Mouse (Mus musculus): ENCODE measurements around the gene Gm8165. TPM values are rescaled to one million over a fixed set of nuclear protein-coding genes. Genes with fewer than 3 reads are reported as not detected.
"Not testable (repeated sequence)": the region's sequence is repeated elsewhere in the genome, so short reads cannot be mapped to it uniquely, and the experiment has no call there.

Gm8165 gene
- not detected in 2 replicates for polyA plus RNA-seq (2015; fragmentation: Nextera tagmentation; extraction: Ambion mirVana)

GRCm38 (mm10) chr14:43677099-43677498 is at the start of gene Gm8165:
Gene Gm8165, minus strand, starts transcription at chr14:43677199.
- not testable (repeated sequence) for H3K4me2 ChIP-seq (ENCODE audit: low read depth, low read length); H3K4me3 ChIP-seq (ENCODE audit: low read length); ATAC-seq (replicated peaks; ENCODE audit: extremely low read depth, insufficient read depth, low FRiP score); H3K36me3 ChIP-seq (ENCODE audit: control insufficient read depth, insufficient read depth); H3K4me1 ChIP-seq (ENCODE audit: control insufficient read depth, insufficient read depth, low read length); H3K9ac ChIP-seq (ENCODE audit: low read length); H3K9me3 ChIP-seq (replicated peaks; ENCODE audit: control insufficient read depth, low read length); H3K27me3 ChIP-seq (ENCODE audit: control insufficient read depth, insufficient read depth, low read length); H3K27ac ChIP-seq (ENCODE audit: low read length)
- no CpG with 5 or more reads among the region's 2 CpGs for WGBS

GRCm38 (mm10) chr14:43697621-43698020 is 20.6 kb upstream of the Gm8165 start, which contains the start of gene Gm7324:
Gene Gm7324, plus strand, starts transcription at chr14:43697828.
- H3K4me3 ChIP-seq (ENCODE audit: low read length); H3K27me3 ChIP-seq (ENCODE audit: control insufficient read depth, insufficient read depth, low read length); H3K9me3 ChIP-seq (replicated peaks; ENCODE audit: control insufficient read depth, low read length); H3K4me2 ChIP-seq (ENCODE audit: low read depth, low read length); H3K36me3 ChIP-seq (ENCODE audit: control insufficient read depth, insufficient read depth); H3K4me1 ChIP-seq (ENCODE audit: control insufficient read depth, insufficient read depth, low read length); ATAC-seq (replicated peaks; ENCODE audit: extremely low read depth, insufficient read depth, low FRiP score); H3K27ac ChIP-seq (ENCODE audit: low read length); H3K9ac ChIP-seq (ENCODE audit: low read length): not testable (repeated sequence)
- WGBS, result 78% methylated on average over 4 of the region's 4 CpGs

Other genes with a start within 250 kb of the Gm8165 start
- gene Gm5799, start 133.6 kb downstream of the Gm8165 start, polyA plus RNA-seq (2015; fragmentation: Nextera tagmentation; extraction: Ambion mirVana), result not detected in 2 replicates
- not detected in 2 replicates for gene Gm17654, start 98.1 kb downstream of the Gm8165 start, polyA plus RNA-seq (2015; fragmentation: Nextera tagmentation; extraction: Ambion mirVana)
- gene Gm10375, start 69.2 kb downstream of the Gm8165 start, polyA plus RNA-seq (2015; fragmentation: Nextera tagmentation; extraction: Ambion mirVana), result not detected in 2 replicates
- gene Gm7324, start 20.6 kb upstream of the Gm8165 start, polyA plus RNA-seq (2015; fragmentation: Nextera tagmentation; extraction: Ambion mirVana), result 0.92 TPM in 1 of 2 replicates, not detected in the other
- not detected in 2 replicates for gene Gm16506, start 50.3 kb upstream of the Gm8165 start, polyA plus RNA-seq (2015; fragmentation: Nextera tagmentation; extraction: Ambion mirVana)
- not detected in 2 replicates for gene Gm6526, start 70.7 kb upstream of the Gm8165 start, polyA plus RNA-seq (2015; fragmentation: Nextera tagmentation; extraction: Ambion mirVana)
- not detected in 2 replicates for gene Gm8180, start 107.5 kb upstream of the Gm8165 start, polyA plus RNA-seq (2015; fragmentation: Nextera tagmentation; extraction: Ambion mirVana)
- 0.29 and 0.55 TPM in 2 replicates for gene Ear1, start 198.3 kb upstream of the Gm8165 start, polyA plus RNA-seq (2015; fragmentation: Nextera tagmentation; extraction: Ambion mirVana)
- gene Ear10, start 246.4 kb upstream of the Gm8165 start, polyA plus RNA-seq (2015; fragmentation: Nextera tagmentation; extraction: Ambion mirVana), result not detected in 2 replicates
- gene Gm8113, start 248.2 kb upstream of the Gm8165 start, polyA plus RNA-seq (2015; fragmentation: Nextera tagmentation; extraction: Ambion mirVana), result 24.3 and 26.0 TPM in 2 replicates

Measured in heart, embryonic 16.5 days (tissue).